Mouse (Mus musculus) erythroid progenitor cell, adult 5-6 weeks (primary cell): ENCODE measurements around the gene Commd7. TPM values are rescaled to one million over a fixed set of nuclear protein-coding genes. Genes with fewer than 3 reads are reported as not detected.
A peak's percentile ranks its signal among the peaks of the same experiment; 100 is the strongest.
"Not testable (repeated sequence)": the region's sequence is repeated elsewhere in the genome, so short reads cannot be mapped to it uniquely, and the experiment has no call there.

Experiments used
- ATAC-seq: replicated peaks from 2 replicates; pipeline ENCODE4 v1.8.0; 2016; ENCODE audit warnings: moderate number of reproducible peaks, mild to moderate bottlenecking, moderate TSS enrichment, inconsistent platforms; ENCODE audit not compliant: poor library complexity, low FRiP score, severe bottlenecking
- total RNA-seq, 2 experiments: library from RNA; stranded (forward) in 1 of 2; stranded (reverse) in 1 of 2; fragments of 150-400 nt in 1 of 2; fragments of 186-747, 209-891 nt in 1 of 2; gene quantifications; 2 replicates each; pipeline versions ENCODE4 v1.2.3 to v1.2.4; 2015 to 2017; ENCODE audit warnings: low replicate concordance in 2 of 2

Gene Commd7
- total RNA-seq (2015; ENCODE audit: low replicate concordance) (3.6 and 7.5 TPM in 2 replicates), total RNA-seq (2017; ENCODE audit: low replicate concordance) (2.0 and 6.7 TPM in 2 replicates)

- peak; percentile 81 for ATAC-seq
These were observed at the start of gene Commd7 for GRCm38 (mm10) chr2:153631976-153632870. Gene Commd7, minus strand, starts transcription at chr2:153632781.

GRCm38 (mm10) chr2:153679959-153680358 is 47.4 kb upstream of the Commd7 start:
- no peak for ATAC-seq

- no peak for ATAC-seq
These were observed 45.0 kb upstream of the Commd7 start for GRCm38 (mm10) chr2:153677550-153677949.

- no peak for ATAC-seq
These were observed 44.4 kb upstream of the Commd7 start for GRCm38 (mm10) chr2:153676944-153677343.

- ATAC-seq: peak; percentile 55
These were observed 42.8 kb upstream of the Commd7 start for GRCm38 (mm10) chr2:153675364-153675763.

- no peak for ATAC-seq
These were observed 40.0 kb upstream of the Commd7 start for GRCm38 (mm10) chr2:153672619-153673018.

- ATAC-seq: no peak
These were observed 37.5 kb upstream of the Commd7 start for GRCm38 (mm10) chr2:153670111-153670510.

- peak; percentile 51; the same call in 1 of the 2 replicates for ATAC-seq
These were observed 36.3 kb upstream of the Commd7 start for GRCm38 (mm10) chr2:153668754-153669376.

GRCm38 (mm10) chr2:153665401-153665800 is 32.8 kb upstream of the Commd7 start:
- ATAC-seq: no peak

GRCm38 (mm10) chr2:153660616-153661015 is 28.0 kb upstream of the Commd7 start:
- ATAC-seq: no peak

- not testable (repeated sequence) for ATAC-seq
These were observed 25.1 kb upstream of the Commd7 start for GRCm38 (mm10) chr2:153657659-153658058.

- ATAC-seq: no peak
These were observed 19.1 kb upstream of the Commd7 start for GRCm38 (mm10) chr2:153651681-153652080.

- ATAC-seq: no peak
These were observed 17.6 kb upstream of the Commd7 start for GRCm38 (mm10) chr2:153650014-153650687.

- ATAC-seq: no peak
These were observed 16.9 kb upstream of the Commd7 start, which contains the start of gene Dnmt3b for GRCm38 (mm10) chr2:153649298-153650013. Gene Dnmt3b, plus strand, starts transcription at chr2:153649450.

- no peak for ATAC-seq
These were observed 16.3 kb upstream of the Commd7 start for GRCm38 (mm10) chr2:153648773-153649297.

- no peak for ATAC-seq
These were observed 10.4 kb upstream of the Commd7 start for GRCm38 (mm10) chr2:153642999-153643398.

GRCm38 (mm10) chr2:153642496-153642895 is 9.9 kb upstream of the Commd7 start:
- ATAC-seq: no peak

- no peak for ATAC-seq
These were observed 6.5 kb upstream of the Commd7 start for GRCm38 (mm10) chr2:153638977-153639680.

- no peak for ATAC-seq
These were observed 678 bp upstream of the Commd7 start for GRCm38 (mm10) chr2:153633259-153633658.
